In the genomic region with DNA sequence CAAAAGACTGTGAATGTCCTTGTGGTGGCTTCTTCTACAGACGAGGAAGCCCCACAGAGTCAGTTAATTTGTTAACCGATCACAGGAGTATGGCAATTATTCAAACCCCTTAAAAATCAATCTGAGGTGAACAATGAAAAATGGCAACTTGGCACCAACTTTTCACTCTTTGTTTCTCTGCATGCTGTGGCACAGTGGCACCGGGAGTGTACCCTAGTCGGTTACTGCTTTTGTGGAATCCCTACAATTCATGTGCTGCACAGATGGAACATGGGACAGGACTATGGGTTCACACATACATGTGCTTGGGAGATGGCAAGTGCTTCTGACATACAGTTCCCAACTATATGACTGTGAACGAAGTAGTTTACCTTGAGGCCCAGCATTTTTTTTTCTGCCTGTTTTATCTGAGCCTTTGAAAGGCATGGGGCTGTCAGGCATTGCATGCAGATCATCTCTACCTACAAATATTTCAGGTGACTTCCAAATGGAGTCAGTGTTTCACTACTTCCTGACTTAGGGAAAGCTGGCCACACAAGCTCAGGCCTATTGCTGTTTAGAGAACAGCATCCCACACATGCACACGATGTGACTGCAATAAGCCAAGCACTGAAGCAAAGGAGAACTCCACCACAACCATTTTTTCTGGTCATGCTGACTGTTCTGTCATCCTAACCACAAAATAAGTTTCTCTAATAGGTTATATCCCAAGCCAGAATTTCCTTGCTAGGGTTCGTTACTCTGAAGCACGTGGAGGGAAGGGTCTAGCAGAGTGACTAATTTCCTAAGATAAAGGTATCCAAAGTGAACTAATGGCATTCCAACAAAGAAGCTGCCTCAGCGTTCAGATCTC, we compare ENCODE assay signal across 9 mouse cellular contexts.
DNase-seq lines count a peak whose midpoint lies in the region; ATAC-seq and TF ChIP-seq lines count a peak whose summit lies in the region.
"Had no signal": no experiment of that assay in that cellular context is flagged by ENCODE, and none has a peak within 500 bp of the region (broad histone marks: within the 10 kb centered on the region; RNA-seq: fewer than 3 reads in every experiment).

No protein-coding gene starts in this region.

- TF ChIP-seq EP300 in lung, postnatal 0 days (IDR thresholded peaks at IDR 0.05), result no peak

- no peak overlapping the region for H3K9ac ChIP-seq in embryonic facial prominence, embryonic 11.5 days (replicated peaks; ENCODE audit: low read length)
- H3K9ac ChIP-seq in lung, postnatal 0 days (replicated peaks; ENCODE audit: low read depth), result peak overlapping the region; percentile 27; the same call in 1 of the 2 replicates
- H3K9ac ChIP-seq in intestine, postnatal 0 days (ENCODE audit: low read depth, low read length), result no peak overlapping the region
- H3K9ac ChIP-seq in stomach, embryonic 15.5 days, result no peak overlapping the region

- 70% methylated on average over 9 of the region's 9 CpGs for WGBS in embryonic facial prominence, embryonic 11.5 days
- 75% methylated on average over 9 of the region's 9 CpGs for WGBS in embryonic facial prominence, embryonic 10.5 days
- 13% methylated on average over 9 of the region's 9 CpGs for WGBS in lung, postnatal 0 days
- WGBS in intestine, postnatal 0 days, result 52% methylated on average over 9 of the region's 9 CpGs
- 50% methylated on average over 9 of the region's 9 CpGs for WGBS in stomach, embryonic 15.5 days

- ATAC-seq in embryonic facial prominence, embryonic 11.5 days (replicated peaks; ENCODE audit: insufficient number of reproducible peaks, low FRiP score, low TSS enrichment, low read depth), result no peak
- ATAC-seq in lung, postnatal 0 days, result no peak
- no peak for ATAC-seq in intestine, postnatal 0 days
- ATAC-seq in stomach, embryonic 15.5 days (ENCODE audit: insufficient read depth, low FRiP score, low read depth), result no peak

- H3K4me1 ChIP-seq in embryonic facial prominence, embryonic 11.5 days (ENCODE audit: control insufficient read depth, insufficient read depth, low read length), result no peaks in the 10 kb centered on the region
- H3K4me1 ChIP-seq in embryonic facial prominence, embryonic 10.5 days, result peaks cover 13% of the 10 kb centered on the region
- H3K4me1 ChIP-seq in lung, postnatal 0 days (ENCODE audit: insufficient read depth, low read depth, low read length), result peaks cover 15% of the 10 kb centered on the region; the same call in 1 of the 2 replicates
- H3K4me1 ChIP-seq in intestine, postnatal 0 days (replicated peaks; ENCODE audit: control insufficient read depth, insufficient read depth, low read length), result 0 out of 2 replicates have a peak, but pooled peaks cover 6% of the 10 kb centered on the region
- peaks cover 23% of the 10 kb centered on the region for H3K4me1 ChIP-seq in stomach, embryonic 15.5 days

- TF ChIP-seq CTCF in lung, postnatal 0 days (IDR thresholded peaks at IDR 0.05), result no peak
- TF ChIP-seq CTCF in intestine, postnatal 0 days (IDR thresholded peaks at IDR 0.05; ENCODE audit: low read depth), result no peak

- DNase-seq in embryonic facial prominence, embryonic 11.5 days (ENCODE audit: low spot score), result no peak
- DNase-seq in embryonic facial prominence, embryonic 10.5 days (ENCODE audit: low spot score), result no peak
- DNase-seq in lung, postnatal 0 days (ENCODE audit: low spot score), result no peak
- no peak for DNase-seq in lung, postnatal 10 days
- DNase-seq in retina, postnatal 1 day, result no peak
- DNase-seq in thymus, postnatal 4 days, result no peak
- DNase-seq: kidney, postnatal 4 days had no signal

- no peaks in the 10 kb centered on the region for H3K27me3 ChIP-seq in embryonic facial prominence, embryonic 11.5 days (ENCODE audit: control insufficient read depth, insufficient read depth, low read length)
- peaks cover 31% of the 10 kb centered on the region for H3K27me3 ChIP-seq in embryonic facial prominence, embryonic 10.5 days (replicated peaks; ENCODE audit: low read depth, poor library complexity, severe bottlenecking)
- H3K27me3 ChIP-seq in lung, postnatal 0 days (replicated peaks; ENCODE audit: insufficient read depth, low read length), result no peaks in the 10 kb centered on the region
- no peaks in the 10 kb centered on the region for H3K27me3 ChIP-seq in intestine, postnatal 0 days (replicated peaks; ENCODE audit: control insufficient read depth, insufficient read depth, low read length)
- H3K27me3 ChIP-seq in stomach, embryonic 15.5 days (replicated peaks), result no peaks in the 10 kb centered on the region

- H3K4me3 ChIP-seq in embryonic facial prominence, embryonic 11.5 days (ENCODE audit: low read depth, low read length), result no peak overlapping the region
- H3K4me3 ChIP-seq in embryonic facial prominence, embryonic 10.5 days, result no peak overlapping the region; the same call in 1 of the 2 replicates
- H3K4me3 ChIP-seq in lung, postnatal 0 days (ENCODE audit: low read depth, low read length), result peak overlapping the region; percentile 81
- H3K4me3 ChIP-seq in intestine, postnatal 0 days (ENCODE audit: low read depth, low read length), result no peak overlapping the region
- H3K4me3 ChIP-seq in stomach, embryonic 15.5 days (replicated peaks), result no peak overlapping the region

- peaks cover 4% of the 10 kb centered on the region for H3K36me3 ChIP-seq in embryonic facial prominence, embryonic 11.5 days (replicated peaks; ENCODE audit: control insufficient read depth, insufficient read depth, low read depth, low read length)
- peaks cover 34% of the 10 kb centered on the region for H3K36me3 ChIP-seq in embryonic facial prominence, embryonic 10.5 days (replicated peaks)
- H3K36me3 ChIP-seq in lung, postnatal 0 days (ENCODE audit: insufficient read depth, low read length), result no peaks in the 10 kb centered on the region
- peaks cover 9% of the 10 kb centered on the region for H3K36me3 ChIP-seq in intestine, postnatal 0 days (ENCODE audit: control insufficient read depth, insufficient read depth)
- peaks cover 8% of the 10 kb centered on the region for H3K36me3 ChIP-seq in stomach, embryonic 15.5 days

- no peak overlapping the region for H3K27ac ChIP-seq in embryonic facial prominence, embryonic 11.5 days (replicated peaks; ENCODE audit: low read depth, low read length)
- no peak overlapping the region for H3K27ac ChIP-seq in embryonic facial prominence, embryonic 10.5 days (replicated peaks)
- H3K27ac ChIP-seq in lung, postnatal 0 days (ENCODE audit: low read length), result peak overlapping the region; percentile 22; the same call in 1 of the 2 replicates
- no peak overlapping the region for H3K27ac ChIP-seq in intestine, postnatal 0 days (ENCODE audit: low read depth, low read length)
- H3K27ac ChIP-seq in stomach, embryonic 15.5 days, result peak overlapping the region; percentile 7; the same call in 1 of the 2 replicates

- H3K4me2 ChIP-seq in embryonic facial prominence, embryonic 11.5 days (ENCODE audit: low read depth, low read length), result peak overlapping the region; percentile 36; the same call in 1 of the 2 replicates
- peak overlapping the region; percentile 89 for H3K4me2 ChIP-seq in lung, postnatal 0 days (replicated peaks; ENCODE audit: low read depth, low read length)
- peak overlapping the region; percentile 42 for H3K4me2 ChIP-seq in intestine, postnatal 0 days (replicated peaks; ENCODE audit: low read depth)
- peak overlapping the region; percentile 48 for H3K4me2 ChIP-seq in stomach, embryonic 15.5 days

- no peaks in the 10 kb centered on the region for H3K9me3 ChIP-seq in embryonic facial prominence, embryonic 11.5 days (replicated peaks; ENCODE audit: control insufficient read depth, low read length)
- H3K9me3 ChIP-seq in embryonic facial prominence, embryonic 10.5 days, result no peaks in the 10 kb centered on the region
- no peaks in the 10 kb centered on the region for H3K9me3 ChIP-seq in lung, postnatal 0 days (ENCODE audit: low read length)
- H3K9me3 ChIP-seq in intestine, postnatal 0 days (ENCODE audit: control insufficient read depth), result no peaks in the 10 kb centered on the region
- H3K9me3 ChIP-seq in stomach, embryonic 15.5 days, result no peaks in the 10 kb centered on the region

Comparison
In these comparisons a context has a peak if more than half of its experiments do, and no peak if none do; other contexts are left out.
1. H3K27ac ChIP-seq: peak in lung, postnatal 0 days (single experiment) and stomach, embryonic 15.5 days (single experiment); none in embryonic facial prominence, embryonic 11.5 days (single experiment), embryonic facial prominence, embryonic 10.5 days (single experiment) and intestine, postnatal 0 days (single experiment).
2. H3K4me2 ChIP-seq: peak in every context shown above with its lines; median percentile 89 in lung, postnatal 0 days; 48 in stomach, embryonic 15.5 days; 42 in intestine, postnatal 0 days; 36 in embryonic facial prominence, embryonic 11.5 days.